Mouse (Mus musculus): ENCODE results near the gene Chuk. TPM values are rescaled to one million over a fixed set of nuclear protein-coding genes. Genes with fewer than 3 reads are reported as not detected.

Chuk gene
- total RNA-seq, 4 experiments from 2014 or later = 11.9 to 18.3 (median 14.9) TPM

DNA sequence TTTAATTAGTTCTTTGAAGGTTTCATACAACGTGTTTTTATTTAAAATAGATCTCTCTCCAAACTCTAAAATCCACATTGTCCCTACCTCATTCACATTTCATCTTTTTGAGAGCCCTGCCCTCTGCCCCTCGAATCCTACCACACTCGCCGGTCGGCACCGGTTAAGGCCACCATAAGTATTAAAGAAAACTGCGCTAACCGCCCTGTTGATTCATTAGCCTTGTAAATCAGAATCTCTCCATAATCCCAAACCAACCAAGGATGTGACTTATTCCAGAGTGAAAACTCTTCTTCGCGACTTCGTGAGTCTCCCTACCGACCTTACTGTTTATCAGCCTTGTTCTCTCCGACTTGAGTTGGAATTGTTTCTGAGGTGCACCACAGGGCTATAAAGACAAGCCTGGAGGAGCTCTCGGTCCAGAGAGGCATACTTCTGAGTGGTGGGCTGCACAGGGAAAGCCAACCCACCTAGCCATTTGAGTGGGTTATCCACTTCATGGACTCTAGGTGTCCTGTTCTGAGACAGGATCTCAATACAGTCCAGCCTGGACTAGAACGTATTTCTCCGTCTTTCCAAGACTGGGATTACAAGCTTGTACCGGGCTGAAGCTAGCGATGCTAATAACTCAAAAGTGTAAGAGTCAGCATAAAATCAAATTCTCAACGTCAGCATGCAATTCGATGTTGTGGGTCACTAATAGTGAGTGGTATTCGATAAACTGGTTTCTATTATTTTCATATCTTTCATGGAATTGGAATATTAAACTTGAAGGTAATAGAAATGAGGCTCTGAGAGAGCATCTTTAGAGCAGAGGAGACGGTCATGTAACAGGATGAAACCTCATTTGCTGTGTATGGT is 611 bp upstream of the Chuk start:
- no peak for DNase-seq (ENCODE audit: low spot score in 2 of 2)

DNA sequence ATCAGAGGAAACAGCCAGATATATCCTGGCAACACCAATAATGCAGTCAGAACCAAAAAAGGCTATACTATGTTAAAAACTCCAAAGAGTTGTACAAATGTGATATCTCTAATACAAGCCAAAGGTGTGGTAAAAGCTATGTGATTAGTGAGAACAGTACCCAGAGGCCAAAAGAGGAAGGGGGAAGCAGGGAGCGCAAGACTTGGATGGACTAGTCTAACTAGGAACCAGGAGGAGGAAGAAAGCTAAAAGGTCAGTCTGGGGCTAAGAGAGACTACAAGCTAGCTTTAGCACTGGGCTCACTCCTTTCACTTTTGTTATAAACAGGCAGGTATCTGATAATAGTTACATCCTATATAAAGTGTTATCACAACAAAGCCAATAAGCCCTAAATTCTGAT is 2.9 kb downstream of the Chuk start:
- no peak for DNase-seq (ENCODE audit: low spot score in 2 of 2)

DNA sequence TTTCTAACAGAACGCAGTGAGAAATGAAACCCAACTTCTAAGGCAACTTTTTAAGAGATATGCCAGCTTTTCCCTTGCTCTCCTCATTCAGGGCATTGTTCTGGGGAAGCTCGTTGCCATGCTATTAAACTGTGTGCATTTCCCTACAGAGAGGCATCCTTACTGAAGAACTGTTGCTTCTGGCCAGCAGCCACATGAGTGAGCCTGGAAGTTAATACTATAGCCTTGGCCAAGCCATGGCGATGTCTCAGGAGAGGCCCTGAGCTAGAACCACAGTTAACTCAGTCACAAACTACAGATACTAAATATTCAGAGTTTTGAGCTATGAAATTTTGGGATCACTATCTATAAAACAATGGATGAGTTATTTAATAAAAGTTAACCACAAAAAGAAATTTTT is 4.3 kb downstream of the Chuk start:
- DNase-seq (ENCODE audit: low spot score in 2 of 2) = no peak

DNA sequence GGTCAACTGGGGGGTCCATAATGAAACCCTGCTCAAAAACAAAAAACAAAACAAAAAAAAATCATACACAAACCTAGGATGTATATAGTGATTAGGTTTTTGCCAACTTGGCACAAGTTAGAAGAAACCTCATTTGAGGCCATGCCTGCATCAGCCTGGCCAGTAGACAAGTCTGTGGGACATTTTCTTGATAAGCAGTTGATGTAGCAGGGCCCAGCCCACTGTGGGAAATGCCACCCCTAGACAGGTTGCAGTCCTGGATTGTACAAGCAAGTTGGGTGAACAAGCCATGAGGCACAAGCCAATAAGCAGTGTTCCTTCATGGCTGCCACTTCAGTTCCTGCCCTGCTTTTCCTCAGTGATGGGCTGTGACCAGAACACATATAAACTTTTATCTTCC is 6.4 kb downstream of the Chuk start:
- DNase-seq (ENCODE audit: low spot score in 2 of 2) = no peak

DNA sequence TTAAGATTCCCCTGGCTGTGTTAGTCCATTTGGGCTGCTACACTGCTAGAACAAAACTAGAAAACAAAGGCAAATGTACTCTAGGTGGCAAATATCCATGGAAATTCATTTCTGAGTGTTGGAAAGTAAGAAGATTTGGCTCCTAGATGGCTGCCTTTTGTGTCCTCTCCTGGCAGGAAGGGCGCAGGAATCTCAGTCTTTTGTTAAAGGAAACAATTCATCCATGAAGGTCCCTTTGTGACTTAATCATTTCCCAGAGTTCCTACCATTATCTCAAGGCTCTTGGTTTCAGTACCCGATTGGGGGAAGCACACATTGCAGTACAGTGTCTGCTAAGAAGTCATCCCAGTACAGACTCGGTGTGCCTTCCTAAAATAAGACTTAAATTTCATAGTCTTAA is 21.0 kb downstream of the Chuk start:
- no peak for DNase-seq (ENCODE audit: low spot score in 2 of 2)

DNA sequence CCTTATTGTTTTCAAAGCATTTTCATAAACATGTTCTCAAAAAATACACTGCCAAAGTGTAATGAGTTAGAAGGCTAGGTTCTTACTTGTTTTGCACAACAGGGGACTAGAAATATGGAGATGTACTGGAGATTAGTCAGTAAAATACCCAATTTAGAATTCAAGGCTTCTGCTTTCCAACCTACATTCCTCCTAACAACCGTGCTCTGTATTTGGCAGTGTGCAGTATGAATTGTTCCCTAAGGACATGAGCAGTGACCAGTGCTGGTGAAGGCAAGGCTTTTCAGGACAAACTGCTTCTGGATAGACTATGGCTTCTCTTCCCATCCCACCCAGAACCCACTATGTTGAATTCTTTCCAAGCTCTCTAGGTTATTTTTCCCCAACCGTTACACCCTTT is 26.4 kb downstream of the Chuk start:
- DNase-seq (ENCODE audit: low spot score in 2 of 2) = no peak

DNA sequence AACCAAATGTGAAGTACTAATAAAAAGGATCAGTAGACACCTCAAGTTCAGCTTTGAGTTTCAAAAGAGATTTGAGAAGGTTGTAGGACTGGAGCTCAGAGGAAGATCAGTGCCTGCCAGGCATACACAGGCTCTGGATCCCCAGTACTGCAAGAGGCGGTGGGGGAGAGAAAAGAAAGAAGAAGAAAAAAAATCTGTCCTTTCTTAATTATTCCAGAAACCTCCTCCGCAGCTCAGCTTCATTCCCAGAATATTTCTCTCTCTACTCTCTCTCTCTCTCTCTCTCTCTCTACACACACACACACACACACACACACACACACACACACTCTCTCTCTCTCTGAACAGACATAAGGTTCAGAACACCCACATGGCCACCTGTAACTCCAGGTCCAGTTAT is 27.3 kb downstream of the Chuk start:
- no peak for DNase-seq (ENCODE audit: low spot score in 2 of 2)

DNA sequence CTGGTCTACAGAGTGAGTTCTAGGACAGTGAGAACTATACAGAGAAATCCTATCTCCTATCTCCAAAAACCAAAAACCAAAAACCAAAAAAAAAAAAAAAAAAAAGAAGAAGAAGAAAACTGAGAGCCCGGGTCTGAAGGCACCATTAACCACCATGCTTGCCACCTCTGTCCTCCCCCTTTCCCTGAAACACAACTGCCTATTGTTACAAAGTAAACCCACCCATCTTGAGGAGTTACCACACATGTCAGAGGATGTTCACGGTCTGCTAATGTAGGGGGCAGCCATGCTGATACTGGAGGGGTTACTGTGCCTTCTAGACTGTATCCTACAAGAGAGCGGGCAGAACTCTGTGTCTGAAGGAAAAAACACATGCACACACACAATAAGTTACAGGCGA is 30.3 kb downstream of the Chuk start:
- no peak for DNase-seq (ENCODE audit: low spot score in 2 of 2)

DNA sequence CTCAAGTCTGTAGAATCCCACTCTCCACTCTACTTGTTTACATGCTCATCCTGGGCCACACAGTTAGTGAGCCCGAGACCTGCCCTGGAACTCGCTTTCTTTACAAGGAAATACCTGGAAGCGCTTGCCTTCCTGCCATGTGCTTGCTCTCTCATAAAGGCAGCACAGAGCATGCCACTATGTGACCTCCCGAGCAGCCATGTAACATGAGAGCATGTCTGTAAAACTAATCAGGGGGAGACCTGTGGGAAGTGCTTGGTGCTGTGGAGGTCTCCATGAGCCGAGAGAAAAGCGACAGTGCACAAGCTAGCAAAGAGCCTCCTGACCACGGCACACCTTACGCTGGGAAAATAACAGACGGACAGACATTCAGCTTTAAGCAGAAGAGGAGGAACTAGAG is 30.8 kb downstream of the Chuk start:
- DNase-seq (ENCODE audit: low spot score in 2 of 2) = no peak

DNA sequence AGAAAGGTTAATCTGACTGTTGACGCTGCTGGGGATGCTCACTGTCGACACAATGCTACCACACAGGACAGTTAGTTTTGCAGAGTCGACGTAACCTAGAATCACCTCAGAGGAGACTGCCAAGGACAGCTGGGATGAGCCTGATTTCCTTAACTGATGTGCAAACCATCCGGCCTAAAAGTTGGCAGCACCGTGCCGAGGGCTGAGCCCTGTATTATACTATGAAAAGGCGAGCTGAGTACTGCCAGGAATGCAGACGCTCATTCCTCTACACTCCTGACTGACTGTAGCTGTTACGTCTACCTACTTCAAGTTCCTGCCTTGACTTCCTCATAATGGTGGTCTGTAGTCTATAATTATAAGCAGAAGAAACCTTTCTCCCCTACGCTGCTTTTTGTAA is 32.3 kb downstream of the Chuk start:
- DNase-seq (ENCODE audit: low spot score in 2 of 2) = no peak

DNA sequence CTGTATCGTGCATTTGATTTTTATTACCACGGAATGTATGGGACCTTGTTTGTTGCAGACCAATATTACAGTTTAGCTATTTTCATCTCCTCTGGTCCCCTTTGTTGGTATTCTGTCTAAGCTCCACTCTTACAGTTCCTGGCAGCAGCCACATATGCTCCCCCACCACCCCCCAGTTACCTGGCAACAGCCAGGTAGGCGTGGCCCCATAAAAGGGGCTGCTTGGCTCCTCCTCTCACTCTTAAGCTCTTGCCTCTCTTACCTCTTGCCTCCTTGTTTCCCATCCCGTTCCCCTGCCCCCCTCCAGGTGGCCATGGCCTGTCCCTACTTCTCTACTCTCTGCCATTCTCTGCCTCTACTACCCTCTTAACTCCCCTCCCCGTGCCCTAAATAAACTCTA is 36.1 kb downstream of the Chuk start:
- no peak for DNase-seq (ENCODE audit: low spot score in 2 of 2)

DNA sequence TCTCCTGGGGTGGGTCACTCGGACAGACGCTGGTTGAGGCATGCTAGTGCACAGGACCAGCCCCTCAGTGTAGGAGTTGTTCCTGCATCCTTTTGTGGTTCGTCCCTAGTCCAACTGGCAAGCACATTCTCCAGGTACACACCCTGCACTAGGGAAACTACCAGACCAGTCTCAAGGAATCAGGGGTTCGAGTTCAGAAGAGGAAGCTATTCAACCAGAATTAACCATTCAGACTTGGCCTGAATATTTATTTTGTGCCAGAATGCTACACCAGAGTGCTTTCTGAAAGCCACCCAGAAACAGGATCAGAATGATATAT is 37.4 kb downstream of the Chuk start:
- no peak for DNase-seq (ENCODE audit: low spot score in 2 of 2)

DNA sequence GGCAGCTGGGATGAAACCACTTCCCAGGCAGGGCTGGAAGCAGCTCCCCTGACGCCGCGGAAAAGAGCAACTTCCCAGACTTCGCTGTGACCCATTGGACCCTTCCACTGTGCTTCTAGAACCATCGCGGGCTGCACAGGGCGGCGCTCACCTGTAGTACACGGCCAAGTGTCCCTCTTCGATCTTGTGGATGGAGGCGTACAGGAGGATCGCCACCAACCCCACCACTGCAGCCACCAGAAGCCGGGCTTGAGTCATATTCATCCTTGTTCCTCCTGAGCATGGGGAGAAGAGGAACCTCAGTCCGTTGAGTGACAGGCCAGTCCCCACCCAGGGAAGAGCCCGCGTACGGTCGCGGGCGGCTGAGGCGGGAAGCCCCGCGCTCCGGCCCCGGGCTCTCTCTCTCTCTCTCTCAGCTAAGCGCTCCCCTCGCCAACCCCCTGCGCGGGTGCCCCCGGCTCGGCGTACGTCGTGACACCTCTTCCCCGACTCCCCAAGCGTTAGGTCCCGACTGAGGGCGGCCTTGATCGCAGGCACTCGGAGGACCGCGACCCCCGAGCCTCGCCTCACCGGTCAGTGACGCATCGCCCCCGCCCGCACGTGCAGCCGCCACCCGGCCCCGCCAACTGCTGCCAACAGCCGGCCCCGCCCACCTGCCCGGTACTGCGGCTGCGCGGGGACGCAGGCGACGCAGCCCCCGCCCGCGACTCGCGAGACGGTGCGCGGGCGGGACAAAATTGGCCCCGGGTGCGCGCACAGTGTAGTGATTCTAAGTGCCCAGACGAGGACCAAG is 38.0 kb downstream of the Chuk start, which contains the start of gene Erlin1:
TSS of gene Erlin1 (minus strand) at position 665 of the 793 bp plus-strand sequence.
- peak; percentile 80 to 82 for DNase-seq (ENCODE audit: low spot score in 2 of 2)

DNA sequence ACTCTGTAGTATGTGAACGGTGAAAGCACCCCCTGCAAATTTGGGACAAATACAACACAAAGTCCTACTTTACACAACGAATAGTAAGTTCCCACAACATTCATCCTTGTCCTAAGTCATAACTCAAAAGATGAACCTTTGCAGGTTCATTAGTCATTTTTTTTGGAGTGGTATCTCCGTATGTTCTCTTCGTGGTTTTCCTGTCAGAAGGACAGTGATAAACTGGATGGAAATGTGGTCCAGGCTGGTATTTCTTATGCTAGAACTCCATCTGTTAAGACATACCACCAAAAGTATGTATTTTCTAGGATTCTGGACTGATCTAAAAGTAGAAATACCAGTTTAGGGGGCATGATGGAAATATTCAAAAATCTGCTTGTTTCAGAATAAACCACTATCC is 39.0 kb downstream of the Chuk start:
- DNase-seq (ENCODE audit: low spot score in 2 of 2) = no peak

DNA sequence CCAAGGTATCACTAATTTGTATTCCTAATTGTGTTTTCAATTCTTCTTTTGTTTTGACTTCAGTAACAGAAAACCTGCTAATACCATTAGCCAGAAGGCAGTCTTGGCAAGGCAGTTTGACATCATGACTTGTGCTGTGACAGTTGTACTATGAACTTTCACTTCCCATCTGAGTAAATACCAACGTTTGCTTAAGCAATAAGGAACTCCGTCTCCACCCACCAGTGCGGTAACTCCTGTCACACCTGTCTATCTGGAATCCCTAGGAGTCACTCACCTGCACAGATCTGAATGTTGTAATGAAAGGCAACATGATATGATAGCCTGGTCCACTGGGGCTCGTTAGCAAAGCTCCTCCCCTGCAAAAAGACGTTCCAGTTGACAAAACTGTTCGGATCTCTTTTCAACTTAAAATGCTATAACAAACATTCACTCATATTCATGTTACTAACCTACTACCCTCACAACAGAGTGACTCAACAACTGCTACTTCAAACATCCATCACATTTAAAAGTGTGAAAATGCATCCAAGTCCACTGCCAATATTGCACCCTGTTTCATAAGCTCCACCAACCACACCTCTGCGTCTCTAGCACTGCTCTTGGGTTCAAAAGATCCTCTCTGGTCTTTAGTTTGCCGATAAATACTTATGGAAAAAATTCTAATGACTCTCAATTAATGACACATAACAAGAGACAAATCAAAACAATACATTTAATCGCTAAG is 39.8 kb downstream of the Chuk start:
- DNase-seq (ENCODE audit: low spot score in 2 of 2) = no peak

DNA sequence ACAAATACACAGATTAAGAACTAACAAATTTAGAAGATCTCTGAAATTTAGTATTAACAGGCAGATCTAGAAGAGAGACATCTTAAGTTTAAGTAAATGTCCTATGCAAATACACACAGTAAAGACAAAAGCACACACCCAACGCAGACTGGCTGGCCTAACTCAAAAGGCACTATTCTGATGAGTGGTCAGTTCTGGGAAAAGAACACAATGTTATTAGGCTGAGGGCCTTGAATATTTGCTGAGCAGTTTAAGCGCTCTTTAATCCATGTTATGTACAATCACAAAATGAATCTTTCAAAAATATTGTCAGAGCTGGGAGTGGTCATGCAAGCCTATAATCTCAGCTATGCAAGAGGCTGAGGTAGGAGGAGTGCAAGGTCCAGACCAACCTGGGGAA is 42.5 kb downstream of the Chuk start:
- DNase-seq (ENCODE audit: low spot score in 2 of 2) = no peak

DNA sequence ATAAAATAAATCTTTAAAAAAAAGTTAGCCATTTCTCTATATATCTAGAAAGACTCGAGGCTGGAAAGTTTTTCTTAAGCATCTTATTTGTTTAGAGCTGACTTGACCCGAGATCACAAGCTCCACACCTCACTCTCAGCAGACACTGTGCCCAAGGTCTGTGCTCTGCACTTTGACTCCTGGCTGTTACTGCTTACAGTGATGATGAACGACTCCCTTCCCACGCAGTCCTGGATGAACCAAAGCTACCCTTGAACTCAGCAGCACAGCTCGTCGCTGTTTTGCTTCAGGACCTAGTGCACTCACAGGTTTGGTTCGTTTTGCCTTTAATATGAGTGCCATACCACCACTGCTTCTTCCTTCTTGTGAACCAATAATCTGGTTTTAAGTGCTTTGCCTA is 43.5 kb downstream of the Chuk start:
- DNase-seq (ENCODE audit: low spot score in 2 of 2) = no peak

DNA sequence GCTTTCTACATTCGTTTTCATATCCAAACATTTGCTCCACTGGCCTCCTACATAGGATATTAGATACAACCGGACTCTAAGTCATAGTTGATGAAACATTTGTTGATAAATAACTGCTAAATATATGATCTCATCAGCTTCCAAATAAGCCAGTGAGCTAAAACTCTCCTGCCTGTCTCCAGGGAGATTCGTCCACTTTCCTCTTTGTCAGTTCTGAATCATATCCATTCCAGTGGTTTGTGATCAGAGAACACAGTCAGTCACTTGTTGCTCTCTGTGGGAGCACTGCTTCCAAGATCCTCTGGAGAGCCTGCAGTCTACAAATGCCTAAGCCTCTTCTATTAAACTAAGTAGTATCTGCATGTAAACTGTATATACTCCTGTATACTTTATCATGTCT is 47.1 kb downstream of the Chuk start:
- DNase-seq (ENCODE audit: low spot score in 2 of 2) = no peak

DNA sequence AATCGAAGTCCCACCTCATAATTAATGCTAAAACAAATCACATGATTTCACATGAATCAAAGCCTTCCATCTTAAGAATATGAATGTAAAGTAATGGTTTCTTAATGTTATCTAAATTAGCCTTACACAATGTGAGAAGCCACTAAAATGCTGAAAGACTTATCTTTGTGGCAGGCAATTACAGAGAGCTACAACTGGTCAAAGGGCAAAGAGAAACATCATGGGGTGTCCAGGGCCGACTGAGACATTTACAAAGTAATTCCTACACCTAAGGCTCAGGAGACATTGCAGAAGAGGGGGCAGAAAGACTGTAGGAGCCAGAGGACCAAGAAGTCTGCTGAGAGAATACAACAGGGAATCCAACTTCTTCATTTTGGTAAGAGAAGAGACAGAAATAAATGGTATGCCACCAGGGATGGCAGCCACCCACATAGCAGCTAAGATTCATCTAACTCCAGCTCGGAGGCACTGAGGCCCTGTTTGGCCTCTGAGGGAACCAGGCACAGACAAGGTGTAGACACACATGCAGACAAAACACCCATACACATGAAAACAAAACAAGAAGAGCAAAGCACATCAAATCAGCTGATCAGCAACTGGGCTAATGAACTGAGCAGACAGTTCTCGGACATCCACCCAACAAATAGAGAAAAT is 52.0 kb downstream of the Chuk start:
- DNase-seq (ENCODE audit: low spot score in 2 of 2) = no peak

DNA sequence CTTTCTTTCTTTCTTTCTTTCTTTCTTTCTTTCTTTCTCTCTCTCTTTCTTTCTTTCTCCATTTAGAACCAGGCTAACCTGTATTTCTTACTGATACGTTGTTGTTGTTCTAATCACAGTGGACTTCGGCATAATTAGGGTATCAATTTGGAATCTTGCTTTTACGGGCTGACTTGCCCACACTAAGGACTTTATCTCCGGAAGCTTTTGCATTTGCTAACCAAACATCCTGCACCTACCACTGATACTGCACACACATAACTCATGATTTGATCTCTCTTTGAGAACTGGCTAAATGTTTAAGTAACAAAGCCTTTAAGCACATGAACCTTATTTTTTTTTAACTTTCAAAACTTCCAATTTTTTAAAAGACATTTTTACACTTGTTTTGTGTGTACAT is 56.9 kb downstream of the Chuk start:
- DNase-seq (ENCODE audit: low spot score in 2 of 2) = no peak

DNA sequence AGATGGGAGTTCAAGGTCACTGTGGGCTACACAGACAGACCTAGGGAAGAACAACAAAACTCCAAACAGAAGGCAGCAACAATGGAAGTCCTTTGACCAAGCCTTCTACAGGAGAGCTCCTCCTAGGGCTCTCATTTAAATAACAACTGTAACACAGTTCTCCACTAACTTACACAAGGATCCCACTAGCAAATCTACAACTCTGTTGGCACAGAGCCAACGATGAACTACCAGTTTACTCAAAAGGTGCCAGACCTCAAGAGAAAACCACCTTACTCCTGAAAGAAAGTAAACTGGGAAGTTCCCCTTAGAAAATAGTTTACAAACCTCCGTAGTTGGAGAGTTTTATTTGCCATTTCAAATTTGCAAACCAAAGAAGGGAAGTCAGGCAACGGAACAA is 58.0 kb downstream of the Chuk start:
- DNase-seq (ENCODE audit: low spot score in 2 of 2) = no peak

DNA sequence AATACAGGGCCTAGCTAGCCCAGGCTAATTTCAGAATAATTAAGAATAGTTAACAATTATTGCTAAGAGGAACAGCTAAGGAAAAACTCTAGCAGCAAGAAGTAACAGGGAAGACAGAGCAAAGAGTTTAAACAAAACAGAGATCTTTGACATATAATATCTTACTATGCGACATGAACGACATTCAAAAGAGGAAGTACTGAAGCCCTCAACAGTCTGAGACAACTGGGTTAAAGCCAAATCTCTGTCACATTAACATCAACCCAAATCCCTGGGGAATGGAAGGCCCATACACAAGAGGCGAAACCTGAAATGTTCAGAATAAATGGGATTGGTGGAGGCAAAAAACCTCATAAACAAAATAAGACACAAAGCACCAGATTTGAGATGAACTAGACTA is 61.4 kb downstream of the Chuk start:
- DNase-seq (ENCODE audit: low spot score in 2 of 2) = no peak

All from gastrocnemius, adult 8-10 months (tissue).